Mouse (Mus musculus) embryonic facial prominence, embryonic 14.5 days (tissue): ENCODE results near the gene Olfr572. TPM values are rescaled to one million over a fixed set of nuclear protein-coding genes. Genes with fewer than 3 reads are reported as not detected.

Experiments used
- ATAC-seq: fragments of 200-750 bp; cut with Nextera tagmentation; 2 replicates; pipeline ENCODE4 v1.8.0; 2017; ENCODE audit warnings: low read depth, moderate number of reproducible peaks, moderate TSS enrichment
- DNase-seq: peaks from one replicate; pipeline ENCODE4 v3.0.0-alpha.2; 2015; ENCODE audit warnings: low spot score
- H3K27ac ChIP-seq: fragments of 300-500 bp; sonication (generic); replicated peaks from 2 replicates; pipeline ENCODE4 v1.5.1; 2014; ENCODE audit warnings: low read depth, mild to moderate bottlenecking, low read length, moderate library complexity
- H3K27me3 ChIP-seq: fragments of 300-500 bp; sonication (generic); replicated peaks from 2 replicates; pipeline ENCODE4 v1.6.1; 2014; ENCODE audit warnings: low read length; ENCODE audit not compliant: control insufficient read depth, insufficient read depth
- H3K36me3 ChIP-seq: fragments of 300-500 bp; sonication (generic); 2 replicates; pipeline ENCODE4 v1.6.1; 2014; ENCODE audit warnings: low read length, mixed read lengths; ENCODE audit not compliant: control insufficient read depth, insufficient read depth
- H3K4me1 ChIP-seq: fragments of 300-500 bp; sonication (generic); 2 replicates; pipeline ENCODE4 v1.6.1; 2014; ENCODE audit warnings: antibody characterized with exemption, low read length; ENCODE audit not compliant: control insufficient read depth, insufficient read depth
- H3K4me2 ChIP-seq: fragments of 300-500 bp; sonication (generic); 2 replicates; pipeline ENCODE4 v1.6.1; 2014; ENCODE audit warnings: low read depth, mild to moderate bottlenecking, low read length, moderate library complexity, mixed read lengths
- H3K4me3 ChIP-seq: fragments of 300-500 bp; sonication (generic); 2 replicates; pipeline ENCODE4 v1.5.1; 2014; ENCODE audit warnings: low read depth, mild to moderate bottlenecking, low read length
- H3K9ac ChIP-seq: fragments of 300-500 bp; sonication (generic); 2 replicates; pipeline ENCODE4 v1.6.1; 2014; ENCODE audit warnings: low read depth, mild to moderate bottlenecking, low read length, moderate library complexity, mixed read lengths
- H3K9me3 ChIP-seq: fragments of 300-500 bp; sonication (generic); 2 replicates; pipeline ENCODE4 v1.6.1; 2016; ENCODE audit warnings: low read length; ENCODE audit not compliant: control insufficient read depth
- WGBS: fragments of 180-500 bp; shearing (Covaris S2); extraction: QIAGEN DNeasy Blood & Tissue Kit; methylation state at CpG from one replicate; pipeline ENCODE4 v1.1.7; 2014; 5-methylcytosine and 5-hydroxymethylcytosine counted together
- polyA plus RNA-seq: library from polyadenylated mRNA; unstranded; fragments of >200 nt; fragmentation: Nextera tagmentation; extraction: Ambion mirVana; gene quantifications from 2 replicates; pipeline ENCODE4 v1.2.1, GENCODE M21; 2014

Olfr572 gene
- polyA plus RNA-seq, 1 experiment from 2014 or later: not detected

GRCm38 (mm10) chr7:102943417-102943816 lies 19.2 kb downstream of the Olfr572 start:
- WGBS: 88% methylated on average over 1 of the region's 1 CpGs
- Histone ChIP-seq H3K36me3 (no peaks in the 10 kb centered on the region), H3K4me2 (no peak overlapping the region), H3K4me1 (no peaks in the 10 kb centered on the region), H3K4me3 (no peak overlapping the region), H3K9me3 (no peaks in the 10 kb centered on the region), H3K27ac (no peak overlapping the region), H3K27me3 (no peaks in the 10 kb centered on the region), H3K9ac (no peak overlapping the region)
- ATAC-seq: no peak
- DNase-seq: no peak

GRCm38 (mm10) chr7:102948167-102948566 lies 24.0 kb downstream of the Olfr572 start, which contains the start of gene Olfr574:
Gene Olfr574 (plus strand): TSS chr7:102948467.
- H3K9ac ChIP-seq: no peak within 1 kb of the TSS
- no peaks in the 10 kb centered on the region for H3K27me3 ChIP-seq
- no peaks in the 10 kb centered on the region for H3K4me1 ChIP-seq
- no peaks in the 10 kb centered on the region for H3K9me3 ChIP-seq
- ATAC-seq (no peak), DNase-seq (no peak)
- H3K36me3 ChIP-seq: no peaks in the 10 kb centered on the region
- 81% methylated on average over 1 of the region's 1 CpGs for WGBS
- H3K4me3 ChIP-seq: no peak within 1 kb of the TSS
- no peak within 1 kb of the TSS for H3K4me2 ChIP-seq
- no peak within 1 kb of the TSS for H3K27ac ChIP-seq

GRCm38 (mm10) chr7:102950732-102951131 lies 26.5 kb downstream of the Olfr572 start:
- WGBS: 55% methylated on average over 1 of the region's 1 CpGs
- H3K4me3 ChIP-seq: no peak overlapping the region

GRCm38 (mm10) chr7:102958137-102958536 lies 33.9 kb downstream of the Olfr572 start:
- Histone ChIP-seq H3K9me3 (no peaks in the 10 kb centered on the region), H3K27me3 (no peaks in the 10 kb centered on the region), H3K9ac (no peak overlapping the region), H3K4me1 (no peaks in the 10 kb centered on the region), H3K4me2 (no peak overlapping the region), H3K27ac (no peak overlapping the region), H3K4me3 (no peak overlapping the region), H3K36me3 (no peaks in the 10 kb centered on the region)
- ATAC-seq (no peak), DNase-seq (no peak)
- 69% methylated on average over 3 of the region's 3 CpGs for WGBS

More at GRCm38 (mm10) chr7:102950732-102951131, 26.5 kb downstream of the Olfr572 start:
- H3K9ac ChIP-seq: no peak overlapping the region
- no peak for DNase-seq
- H3K4me2 ChIP-seq: no peak overlapping the region
- ATAC-seq: no peak
- no peaks in the 10 kb centered on the region for H3K27me3 ChIP-seq
- no peaks in the 10 kb centered on the region for H3K9me3 ChIP-seq
- no peak overlapping the region for H3K27ac ChIP-seq
- H3K36me3 ChIP-seq: no peaks in the 10 kb centered on the region
- no peaks in the 10 kb centered on the region for H3K4me1 ChIP-seq

GRCm38 (mm10) chr7:102958593-102958992 lies 34.4 kb downstream of the Olfr572 start, which contains the start of gene Olfr575:
Gene Olfr575 (minus strand): TSS chr7:102958775.
- DNase-seq: no peak
- Histone ChIP-seq H3K4me1 (no peaks in the 10 kb centered on the region), H3K9me3 (no peaks in the 10 kb centered on the region), H3K27ac (no peak within 1 kb of the TSS), H3K36me3 (no peaks in the 10 kb centered on the region), H3K9ac (no peak within 1 kb of the TSS), H3K4me3 (no peak within 1 kb of the TSS), H3K4me2 (no peak within 1 kb of the TSS), H3K27me3 (no peaks in the 10 kb centered on the region)
- WGBS: 63% methylated on average over 1 of the region's 1 CpGs
- ATAC-seq: no peak

GRCm38 (mm10) chr7:102962360-102962759 lies 38.2 kb downstream of the Olfr572 start, which contains the start of gene Olfr576:
Gene Olfr576 (plus strand): TSS chr7:102962660.
- DNase-seq: no peak
- H3K4me2 ChIP-seq: no peak within 1 kb of the TSS
- H3K36me3 ChIP-seq: no peaks in the 10 kb centered on the region
- ATAC-seq: no peak
- no peak within 1 kb of the TSS for H3K4me3 ChIP-seq
- no peak within 1 kb of the TSS for H3K27ac ChIP-seq
- H3K9me3 ChIP-seq: no peaks in the 10 kb centered on the region
- WGBS: 37% methylated on average over 2 of the region's 2 CpGs
- no peaks in the 10 kb centered on the region for H3K4me1 ChIP-seq
- no peak within 1 kb of the TSS for H3K9ac ChIP-seq
- no peaks in the 10 kb centered on the region for H3K27me3 ChIP-seq

- no peak for ATAC-seq
These were observed 50.2 kb downstream of the Olfr572 start for GRCm38 (mm10) chr7:102974399-102974798.

GRCm38 (mm10) chr7:102975843-102976242 lies 51.6 kb downstream of the Olfr572 start, which contains the start of gene Olfr577:
Gene Olfr577 (minus strand): TSS chr7:102975943.
- no peak for ATAC-seq
- no peaks in the 10 kb centered on the region for H3K36me3 ChIP-seq
- H3K4me2 ChIP-seq: no peak within 1 kb of the TSS
- no peaks in the 10 kb centered on the region for H3K27me3 ChIP-seq
- no peaks in the 10 kb centered on the region for H3K4me1 ChIP-seq
- H3K9me3 ChIP-seq: no peaks in the 10 kb centered on the region; the same call in 1 of the 2 replicates
- DNase-seq: no peak
- no peak within 1 kb of the TSS for H3K4me3 ChIP-seq
- H3K9ac ChIP-seq: no peak within 1 kb of the TSS
- WGBS: 84% methylated on average over 2 of the region's 2 CpGs
- no peak within 1 kb of the TSS for H3K27ac ChIP-seq

More at GRCm38 (mm10) chr7:102974399-102974798, 50.2 kb downstream of the Olfr572 start:
- Histone ChIP-seq H3K9ac (no peak overlapping the region), H3K36me3 (no peaks in the 10 kb centered on the region), H3K27ac (no peak overlapping the region), H3K4me2 (no peak overlapping the region), H3K4me1 (no peaks in the 10 kb centered on the region), H3K27me3 (no peaks in the 10 kb centered on the region), H3K4me3 (no peak overlapping the region), H3K9me3 (no peaks in the 10 kb centered on the region; the same call in 1 of the 2 replicates)
- 51% methylated on average over 1 of the region's 1 CpGs for WGBS
- DNase-seq: no peak
